Mouse (Mus musculus) limb, embryonic 11.5 days (tissue): ENCODE data around the gene Fnip2. TPM values are rescaled to one million over a fixed set of nuclear protein-coding genes. Genes with fewer than 3 reads are reported as not detected.

Source experiments
- ATAC-seq: fragments of 200-750 bp; cut with Nextera tagmentation; 2 replicates; pipeline ENCODE4 v1.8.0; 2017; ENCODE audit warnings: low read depth; ENCODE audit not compliant: insufficient number of reproducible peaks, low FRiP score, low TSS enrichment
- DNase-seq: peaks from one replicate; pipeline ENCODE4 v3.0.0-alpha.2; 2015; ENCODE audit warnings: low spot score
- H3K27ac ChIP-seq: fragments of 300-500 bp; sonication (generic); replicated peaks from 2 replicates; pipeline ENCODE4 v1.5.1; 2014; ENCODE audit warnings: low read depth, mild to moderate bottlenecking, low read length
- H3K27me3 ChIP-seq: fragments of 300-500 bp; sonication (generic); 2 replicates; pipeline ENCODE4 v1.6.1; 2014; ENCODE audit warnings: mild to moderate bottlenecking, low read length, mixed read lengths; ENCODE audit not compliant: control insufficient read depth, insufficient read depth
- H3K36me3 ChIP-seq: fragments of 300-500 bp; sonication (generic); 2 replicates; pipeline ENCODE4 v1.6.1; 2014; ENCODE audit warnings: mild to moderate bottlenecking, low read length, moderate library complexity, mixed read lengths; ENCODE audit not compliant: control insufficient read depth, insufficient read depth
- H3K4me1 ChIP-seq: fragments of 300-500 bp; sonication (generic); 2 replicates; pipeline ENCODE4 v1.6.1; 2014; ENCODE audit warnings: low read length, mixed read lengths; ENCODE audit not compliant: control insufficient read depth, insufficient read depth
- H3K4me2 ChIP-seq: fragments of 300-500 bp; sonication (generic); 2 replicates; pipeline ENCODE4 v1.6.1; 2014; ENCODE audit warnings: low read depth, mild to moderate bottlenecking, moderate library complexity; ENCODE audit not compliant: severe bottlenecking
- H3K4me3 ChIP-seq: fragments of 300-500 bp; sonication (generic); 2 replicates; pipeline ENCODE4 v1.5.1; 2014; ENCODE audit warnings: low read depth, low read length
- H3K9ac ChIP-seq: fragments of 300-500 bp; sonication (generic); 2 replicates; pipeline ENCODE4 v1.6.1; 2014; ENCODE audit warnings: mild to moderate bottlenecking, low read length
- H3K9me3 ChIP-seq: fragments of 300-500 bp; sonication (generic); 2 replicates; pipeline ENCODE4 v1.6.1; 2016; ENCODE audit warnings: low read length; ENCODE audit not compliant: control insufficient read depth
- WGBS: fragments of 180-500 bp; shearing (Covaris S2); extraction: QIAGEN DNeasy Blood & Tissue Kit; methylation state at CpG from one replicate; pipeline ENCODE4 v1.1.7; 2014; 5-methylcytosine and 5-hydroxymethylcytosine counted together
- polyA plus RNA-seq: library from polyadenylated mRNA; unstranded; fragments of >200 nt; fragmentation: Nextera tagmentation; extraction: Ambion mirVana; gene quantifications from 2 replicates; pipeline ENCODE4 v1.2.1, GENCODE M21; 2014

The Fnip2 gene
- polyA plus RNA-seq, 1 experiment from 2014 or later = 5.1 TPM

- Histone ChIP-seq H3K27ac (no peak overlapping the region; the same call in 1 of the 2 replicates), H3K4me2 (no peak overlapping the region)
- peak; percentile 56; the same call in 1 of the 2 replicates for ATAC-seq
Observed at GRCm38 (mm10) chr3:79516099-79516920, 51.3 kb downstream of the Fnip2 start.

DNA sequence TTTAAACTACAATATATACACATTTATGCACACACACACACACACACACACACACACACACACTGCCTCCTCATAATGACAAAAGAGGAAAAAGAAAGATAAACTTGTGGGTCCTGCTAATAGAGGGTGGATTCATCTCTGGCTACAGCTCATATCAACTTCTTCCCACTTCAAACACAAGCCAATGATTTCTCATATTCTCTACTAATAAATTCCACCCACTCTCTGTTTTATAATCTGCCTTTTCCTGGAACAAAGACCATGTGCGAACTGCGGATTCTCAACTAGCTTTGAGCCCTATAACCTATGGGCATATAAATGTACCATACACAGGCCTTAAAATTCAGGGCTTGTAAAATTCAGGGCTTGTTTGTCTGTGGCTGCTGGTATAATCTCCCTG, 53.3 kb downstream of the Fnip2 start:
- H3K4me1 ChIP-seq = 0 out of 2 replicates have a peak, but pooled peaks cover 10% of the 10 kb centered on the region
- DNase-seq (no peak), ATAC-seq (no peak)
- no peak overlapping the region for H3K4me2 ChIP-seq
- H3K4me3 ChIP-seq = no peak overlapping the region
- no peaks in the 10 kb centered on the region for H3K27me3 ChIP-seq
- WGBS = 89% methylated on average over 2 of the region's 2 CpGs
- H3K36me3 ChIP-seq = no peaks in the 10 kb centered on the region
- H3K27ac ChIP-seq = no peak overlapping the region
- no peaks in the 10 kb centered on the region for H3K9me3 ChIP-seq
- H3K9ac ChIP-seq = no peak overlapping the region

More at GRCm38 (mm10) chr3:79516099-79516920, 51.3 kb downstream of the Fnip2 start:
- 70% methylated on average over 14 of the region's 14 CpGs for WGBS
- Histone ChIP-seq H3K4me1 (0 out of 2 replicates have a peak, but pooled peaks cover 10% of the 10 kb centered on the region), H3K9ac (no peak overlapping the region), H3K36me3 (no peaks in the 10 kb centered on the region), H3K4me3 (no peak overlapping the region), H3K27me3 (no peaks in the 10 kb centered on the region), H3K9me3 (no peaks in the 10 kb centered on the region)
- DNase-seq = peak; percentile 35

- Histone ChIP-seq H3K4me3 (no peak overlapping the region), H3K4me2 (no peak overlapping the region), H3K4me1 (no peaks in the 10 kb centered on the region), H3K27me3 (no peaks in the 10 kb centered on the region), H3K9me3 (no peaks in the 10 kb centered on the region), H3K36me3 (peaks cover 2% of the 10 kb centered on the region; the same call in 1 of the 2 replicates), H3K27ac (no peak overlapping the region), H3K9ac (no peak overlapping the region)
- no peak for DNase-seq
- ATAC-seq = no peak
- 82% methylated on average over 2 of the region's 2 CpGs for WGBS
Observed at GRCm38 (mm10) chr3:79501166-79501728, 66.3 kb downstream of the Fnip2 start.

- H3K9me3 ChIP-seq = no peaks in the 10 kb centered on the region
- no peak overlapping the region for H3K9ac ChIP-seq
- DNase-seq = no peak
- no peak overlapping the region for H3K4me2 ChIP-seq
- H3K27ac ChIP-seq = no peak overlapping the region
- no peaks in the 10 kb centered on the region for H3K4me1 ChIP-seq
- no peak for ATAC-seq
- WGBS = 95% methylated on average over 10 of the region's 10 CpGs
- no peaks in the 10 kb centered on the region; the same call in 1 of the 2 replicates for H3K36me3 ChIP-seq
- H3K4me3 ChIP-seq = no peak overlapping the region
- no peaks in the 10 kb centered on the region for H3K27me3 ChIP-seq
Observed at GRCm38 (mm10) chr3:79500279-79500678, 67.3 kb downstream of the Fnip2 start.

DNA sequence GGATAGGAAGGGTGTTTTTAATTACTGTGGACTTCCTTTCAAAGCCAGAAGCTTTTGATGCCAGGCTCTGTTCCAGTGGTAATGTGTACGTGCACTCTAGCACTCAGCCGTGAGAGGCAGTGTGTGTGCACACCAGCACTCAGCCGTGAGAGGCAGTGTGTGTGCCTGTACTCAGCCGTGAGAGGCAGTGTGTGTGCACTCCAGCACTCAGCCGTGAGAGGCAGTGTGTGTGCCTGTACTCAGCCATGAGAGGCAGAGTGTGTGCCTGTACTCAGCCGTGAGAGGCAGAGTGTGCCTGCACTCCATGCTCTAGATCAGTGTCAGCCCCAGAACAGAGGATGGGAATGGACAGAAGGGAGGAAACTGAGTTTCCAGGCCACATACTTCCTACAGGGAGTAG, 70.9 kb downstream of the Fnip2 start:
- H3K27ac ChIP-seq = no peak overlapping the region
- no peaks in the 10 kb centered on the region for H3K9me3 ChIP-seq
- H3K4me2 ChIP-seq = no peak overlapping the region
- H3K36me3 ChIP-seq = no peaks in the 10 kb centered on the region; the same call in 1 of the 2 replicates
- no peaks in the 10 kb centered on the region for H3K27me3 ChIP-seq
- no peaks in the 10 kb centered on the region for H3K4me1 ChIP-seq
- no peak for DNase-seq
- WGBS = 52% methylated on average over 6 of the region's 6 CpGs
- no peak for ATAC-seq
- no peak overlapping the region for H3K4me3 ChIP-seq
- H3K9ac ChIP-seq = no peak overlapping the region

- 88% methylated on average over 7 of the region's 7 CpGs for WGBS
Observed at GRCm38 (mm10) chr3:79495151-79495550, 72.4 kb downstream of the Fnip2 start.

GRCm38 (mm10) chr3:79494028-79494427, 73.6 kb downstream of the Fnip2 start:
- ATAC-seq = no peak
- no peak overlapping the region for H3K9ac ChIP-seq

More at GRCm38 (mm10) chr3:79495151-79495550, 72.4 kb downstream of the Fnip2 start:
- H3K9ac ChIP-seq = no peak overlapping the region
- ATAC-seq (no peak), DNase-seq (no peak)
- H3K27ac ChIP-seq = no peak overlapping the region
- no peak overlapping the region for H3K4me3 ChIP-seq
- no peaks in the 10 kb centered on the region; the same call in 1 of the 2 replicates for H3K36me3 ChIP-seq
- H3K4me2 ChIP-seq = no peak overlapping the region
- H3K4me1 ChIP-seq = no peaks in the 10 kb centered on the region
- no peaks in the 10 kb centered on the region for H3K9me3 ChIP-seq
- no peaks in the 10 kb centered on the region for H3K27me3 ChIP-seq

GRCm38 (mm10) chr3:79493064-79493463, 74.5 kb downstream of the Fnip2 start:
- Histone ChIP-seq H3K27ac (no peak overlapping the region), H3K36me3 (0 out of 2 replicates have a peak, but pooled peaks cover 4% of the 10 kb centered on the region), H3K27me3 (no peaks in the 10 kb centered on the region), H3K4me1 (no peaks in the 10 kb centered on the region), H3K4me3 (no peak overlapping the region), H3K4me2 (no peak overlapping the region), H3K9me3 (no peaks in the 10 kb centered on the region), H3K9ac (no peak overlapping the region)
- ATAC-seq (no peak), DNase-seq (no peak)
- WGBS = 93% methylated on average over 10 of the region's 10 CpGs

More at GRCm38 (mm10) chr3:79494028-79494427, 73.6 kb downstream of the Fnip2 start:
- WGBS = 93% methylated on average over 8 of the region's 8 CpGs
- H3K36me3 ChIP-seq = no peaks in the 10 kb centered on the region; the same call in 1 of the 2 replicates
- H3K4me1 ChIP-seq = no peaks in the 10 kb centered on the region
- no peaks in the 10 kb centered on the region for H3K27me3 ChIP-seq
- H3K9me3 ChIP-seq = no peaks in the 10 kb centered on the region
- no peak overlapping the region for H3K4me2 ChIP-seq
- no peak overlapping the region for H3K27ac ChIP-seq
- no peak for DNase-seq
- no peak overlapping the region for H3K4me3 ChIP-seq
